Mouse (Mus musculus): Measurements from ENCODE around the gene C1qtnf12. TPM values are rescaled to one million over a fixed set of nuclear protein-coding genes. Genes with fewer than 3 reads are reported as not detected.

The C1qtnf12 gene
- 10 to 100 TPM; 15.1 to 18.5 TPM for total RNA-seq (2021)
- long read RNA-seq, experiment 1, transcript C1qtnf12-201 (8 exons, 1,315 nt) = major isoform, 18 of 22 reads
- long read RNA-seq, experiment 1, partial matches to known transcripts = 1 of 22 reads
- long read RNA-seq, experiment 1, other reads (novel, unspliced or antisense) = 3 of 22 reads
- long read RNA-seq, experiment 2, transcript C1qtnf12-201 (8 exons, 1,315 nt) = major isoform, 23 of 26 reads
- long read RNA-seq, experiment 2, partial matches to known transcripts = 2 of 26 reads
- long read RNA-seq, experiment 2, other reads (novel, unspliced or antisense) = 1 of 26 reads

- no peak for TF ChIP-seq CTCF (IDR thresholded peaks at IDR 0.05)
- intact Hi-C loops (cut with DNase I) = no loop called here
- Histone ChIP-seq H3K4me3 (peak within 1 kb of the TSS; percentile 77), H3K27ac (peak within 1 kb of the TSS; percentile 83)
- peak; percentile 61 for DNase-seq
These were observed at the start of gene C1qtnf12 for GRCm38 (mm10) chr4:155962167-155962971. Gene C1qtnf12 (plus strand): TSS chr4:155962318.

- Histone ChIP-seq H3K4me3 (no peak overlapping the region), H3K27ac (no peak overlapping the region)
- TF ChIP-seq CTCF (IDR thresholded peaks at IDR 0.05) = no peak
- intact Hi-C loops (cut with DNase I) = no loop called here
- no peak for DNase-seq
These were observed 30.1 kb upstream of the C1qtnf12 start for GRCm38 (mm10) chr4:155932031-155932430.

GRCm38 (mm10) chr4:155943049-155943452, 19.1 kb upstream of the C1qtnf12 start:
- intact Hi-C loops (cut with DNase I) = loop anchor here (5.0 to 10.0 kb wide), 3 partner anchors 49 to 108 kb away; partner anchors contain the start of genes Acap3, Aurkaip1, B3galt6 and Mxra8
- no peak for TF ChIP-seq CTCF (IDR thresholded peaks at IDR 0.05)
- H3K27ac ChIP-seq = peak overlapping the region; percentile 97
- H3K4me3 ChIP-seq = peak overlapping the region; percentile 99
- DNase-seq = peak; percentile 78

DNA sequence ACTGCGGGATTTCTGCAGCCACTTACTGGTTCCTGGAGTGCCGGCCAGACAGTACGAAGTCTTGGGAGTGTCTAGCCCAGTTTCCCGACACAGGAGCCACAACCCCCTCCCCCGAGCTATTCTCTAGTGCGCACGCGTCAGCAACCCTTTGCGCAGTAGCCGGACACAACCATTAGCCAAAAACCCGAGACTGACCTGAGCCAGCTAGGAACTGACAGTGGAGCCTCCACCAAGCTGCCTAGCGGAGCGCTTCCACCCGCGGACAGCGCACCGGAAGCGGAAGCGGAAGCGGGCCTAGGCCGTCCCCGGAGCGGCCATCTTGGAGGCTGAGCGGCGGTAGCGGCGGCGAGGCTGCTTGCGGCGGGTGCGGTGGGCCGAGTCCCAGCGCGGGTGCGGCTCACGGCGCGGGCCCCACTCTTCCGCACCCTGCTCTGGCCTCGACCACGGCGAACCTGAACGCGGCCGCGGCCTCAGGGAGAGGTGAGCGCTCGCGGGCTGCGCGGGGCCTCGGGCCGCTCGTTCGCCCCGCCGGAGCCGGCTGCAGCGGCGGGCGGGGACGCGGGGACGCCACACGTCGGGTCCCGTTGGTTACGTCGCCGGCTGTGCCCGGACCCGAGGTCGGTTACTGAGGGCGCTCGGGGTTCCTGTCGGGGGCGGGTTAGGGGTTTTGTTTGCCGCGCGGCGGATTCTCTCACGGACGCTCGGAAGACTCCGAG, 18.4 kb upstream of the C1qtnf12 start, which contains the start of gene Ube2j2:
TSS of gene Ube2j2 (plus strand) at position 298 of the 716 bp plus-strand sequence.
- TF ChIP-seq CTCF (IDR thresholded peaks at IDR 0.05) = no peak
- intact Hi-C loops (cut with DNase I) = loop anchor here (5.0 to 10.0 kb wide), 3 partner anchors 49 to 109 kb away; partner anchors contain the start of genes Acap3, Aurkaip1, B3galt6 and Mxra8

DNA sequence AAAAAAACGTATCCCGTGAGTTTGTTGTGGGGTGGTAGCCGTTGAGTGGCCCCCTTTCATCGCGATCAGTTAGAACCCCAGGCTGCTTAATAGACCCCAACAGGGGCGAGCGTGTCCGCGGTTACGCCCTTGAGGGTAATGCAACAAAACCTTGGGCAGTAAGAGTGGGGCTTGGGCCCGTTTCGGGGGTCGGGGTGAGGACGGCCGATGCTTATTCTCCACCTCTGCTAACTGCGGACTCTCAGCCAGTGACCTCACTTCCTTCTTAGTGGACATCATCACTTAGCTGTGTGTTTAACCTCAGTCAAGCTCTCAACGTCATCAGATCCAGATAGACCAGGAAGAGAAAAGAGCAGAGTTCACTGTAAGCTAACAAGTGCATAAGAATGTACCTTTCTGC, 17.8 kb upstream of the C1qtnf12 start:
- H3K27ac ChIP-seq = peak overlapping the region; percentile 97
- H3K4me3 ChIP-seq = peak overlapping the region; percentile 99
- no peak for TF ChIP-seq CTCF (IDR thresholded peaks at IDR 0.05)
- DNase-seq = no peak
- intact Hi-C loops (cut with DNase I) = loop anchor here (5.0 to 10.0 kb wide), 3 partner anchors 48 to 109 kb away; partner anchors contain the start of genes Acap3, Aurkaip1, B3galt6 and Mxra8

More for the DNA sequence above, 18.4 kb upstream of the C1qtnf12 start, which contains the start of gene Ube2j2:
- Histone ChIP-seq H3K27ac (peak within 1 kb of the TSS; percentile 97), H3K4me3 (peak within 1 kb of the TSS; percentile 99)
- peak; percentile 96 for DNase-seq

DNA sequence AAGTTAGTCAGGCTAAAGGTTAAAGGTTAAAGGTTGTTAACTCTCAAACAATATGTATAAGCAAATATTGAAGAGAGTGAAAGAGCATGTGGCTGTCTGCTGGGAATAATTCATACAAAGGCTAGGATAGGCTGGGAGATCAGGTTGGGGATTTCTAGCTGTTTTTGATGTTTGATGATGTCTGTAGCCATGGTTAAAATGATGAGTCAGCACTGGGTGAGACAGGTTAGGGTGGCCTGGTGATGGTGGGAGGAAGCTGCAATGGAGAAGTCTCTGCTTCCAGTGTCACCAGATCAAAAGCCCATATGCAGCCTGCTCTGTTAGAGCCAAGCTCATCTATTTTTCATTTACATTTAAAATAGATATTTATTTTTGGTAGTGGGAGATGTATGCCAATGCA, 15.0 kb upstream of the C1qtnf12 start:
- TF ChIP-seq CTCF (IDR thresholded peaks at IDR 0.05) = no peak
- Histone ChIP-seq H3K4me3 (no peak overlapping the region), H3K27ac (no peak overlapping the region)
- no peak for DNase-seq
- intact Hi-C loops (cut with DNase I) = loop anchor here (10.0 kb wide), 1 partner anchor 112 kb away; the partner anchor contains the start of genes Aurkaip1 and Mxra8

DNA sequence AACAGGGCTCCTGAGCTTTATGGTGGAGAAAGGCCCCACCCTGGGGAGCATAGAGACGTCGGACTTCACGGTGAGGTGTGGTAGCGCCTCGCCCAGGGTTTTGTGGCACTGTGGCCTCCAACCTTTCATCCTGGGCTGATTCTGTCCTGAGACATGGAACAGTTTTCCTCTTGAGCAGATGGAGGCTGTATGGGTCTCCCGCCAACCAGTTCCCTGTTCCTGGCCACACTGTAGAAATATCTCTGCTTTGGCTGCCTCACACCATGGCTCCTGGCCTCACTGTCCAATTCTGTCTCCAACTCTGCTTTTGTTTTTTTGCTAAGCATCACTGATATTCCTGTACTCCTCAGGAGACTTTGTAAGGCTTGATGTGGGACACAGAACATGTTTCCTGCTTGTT, 6.6 kb upstream of the C1qtnf12 start:
- DNase-seq = no peak
- H3K4me3 ChIP-seq = no peak overlapping the region
- no peak for TF ChIP-seq CTCF (IDR thresholded peaks at IDR 0.05)
- no peak overlapping the region for H3K27ac ChIP-seq
- intact Hi-C loops (cut with DNase I) = no loop called here

DNA sequence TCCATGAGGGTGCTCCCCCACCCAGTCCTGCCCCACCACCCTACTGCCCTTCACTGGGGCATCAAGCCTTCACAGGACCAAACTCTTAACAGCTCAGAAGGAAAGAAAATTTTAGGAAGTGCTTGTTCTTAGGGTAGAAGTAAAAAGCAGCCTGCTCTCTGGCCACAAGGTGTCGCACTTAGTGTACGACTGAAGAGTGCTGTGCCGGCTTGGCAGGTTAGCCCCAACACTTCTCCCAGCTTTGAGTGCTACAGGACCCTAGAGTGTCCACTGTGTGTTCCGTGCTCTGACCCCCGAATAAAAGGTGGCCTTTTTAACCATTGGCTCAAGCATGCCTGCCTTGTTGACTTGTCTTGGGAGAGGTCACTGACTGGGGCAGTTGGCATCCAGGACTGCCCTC, 2.8 kb upstream of the C1qtnf12 start:
- peak; percentile 83 for DNase-seq
- H3K4me3 ChIP-seq = no peak overlapping the region
- intact Hi-C loops (cut with DNase I) = loop anchor here (1.0 kb wide), 1 partner anchor 142 kb away; no protein-coding TSS in a partner anchor
- H3K27ac ChIP-seq = no peak overlapping the region
- TF ChIP-seq CTCF (IDR thresholded peaks at IDR 0.05) = peak; percentile 88

DNA sequence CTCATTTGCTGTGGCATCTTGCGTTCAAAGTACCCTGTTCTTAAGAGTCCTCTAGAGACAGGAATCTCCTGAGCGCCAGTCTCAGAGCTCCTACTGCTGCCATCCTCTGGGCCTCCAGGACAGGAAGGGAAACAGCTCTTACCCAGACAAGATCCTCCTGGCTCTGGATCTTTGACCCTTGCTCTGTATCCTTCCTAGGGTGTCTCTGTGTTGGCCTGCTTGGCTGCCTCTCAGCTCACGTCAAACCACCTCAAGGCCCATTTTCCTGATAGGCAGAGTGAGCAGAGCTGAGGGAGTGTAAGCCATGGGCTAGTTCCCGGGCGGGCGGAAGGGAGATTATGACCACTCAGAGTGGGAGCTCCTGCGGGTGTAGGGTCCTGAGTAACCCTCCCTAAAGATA, 988 bp downstream of the C1qtnf12 start:
- intact Hi-C loops (cut with DNase I) = no loop called here
- peak overlapping the region; percentile 83; the same call in 1 of the 2 replicates for H3K27ac ChIP-seq
- H3K4me3 ChIP-seq = peak overlapping the region; percentile 77
- no peak for TF ChIP-seq CTCF (IDR thresholded peaks at IDR 0.05)
- DNase-seq = no peak

- Histone ChIP-seq H3K27ac (no peak overlapping the region), H3K4me3 (no peak overlapping the region)
- intact Hi-C loops (cut with DNase I) = no loop called here
- no peak for DNase-seq
- TF ChIP-seq CTCF (IDR thresholded peaks at IDR 0.05) = no peak
These were observed 2.3 kb downstream of the C1qtnf12 start for GRCm38 (mm10) chr4:155964396-155964795.

DNA sequence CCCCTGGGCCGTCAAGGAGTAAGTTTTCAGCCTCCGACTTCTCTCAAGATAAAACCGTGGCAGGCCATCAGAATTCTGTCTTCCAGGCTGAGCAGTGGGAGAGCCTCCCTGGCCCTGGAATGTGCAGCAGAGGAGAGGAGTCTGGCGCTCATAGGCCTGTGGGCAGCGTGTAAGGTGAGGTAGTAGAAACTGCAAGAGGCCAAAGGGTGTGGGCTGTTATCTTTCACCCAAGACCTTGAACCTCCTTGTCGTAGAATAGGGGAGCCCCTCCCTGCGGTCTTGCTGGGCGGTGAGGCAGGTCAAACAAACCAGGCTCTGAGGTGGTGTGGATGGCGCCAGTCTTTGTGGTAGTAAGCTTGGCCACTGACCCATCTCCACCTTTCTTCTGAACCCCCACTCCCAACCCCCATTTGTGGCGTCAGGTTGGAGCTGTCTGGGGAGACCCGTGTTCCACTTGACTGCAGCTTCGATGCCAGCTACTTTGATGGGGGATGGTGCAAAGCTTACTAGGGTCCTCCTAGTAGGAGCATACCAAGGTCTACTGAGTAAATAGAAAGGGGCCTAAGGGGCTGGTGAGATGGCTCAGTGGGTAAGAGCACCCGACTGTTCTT, 7.0 kb downstream of the C1qtnf12 start:
- intact Hi-C loops (cut with DNase I) = no loop called here
- TF ChIP-seq CTCF (IDR thresholded peaks at IDR 0.05) = no peak
- no peak for DNase-seq
- Histone ChIP-seq H3K27ac (no peak overlapping the region), H3K4me3 (no peak overlapping the region)

DNA sequence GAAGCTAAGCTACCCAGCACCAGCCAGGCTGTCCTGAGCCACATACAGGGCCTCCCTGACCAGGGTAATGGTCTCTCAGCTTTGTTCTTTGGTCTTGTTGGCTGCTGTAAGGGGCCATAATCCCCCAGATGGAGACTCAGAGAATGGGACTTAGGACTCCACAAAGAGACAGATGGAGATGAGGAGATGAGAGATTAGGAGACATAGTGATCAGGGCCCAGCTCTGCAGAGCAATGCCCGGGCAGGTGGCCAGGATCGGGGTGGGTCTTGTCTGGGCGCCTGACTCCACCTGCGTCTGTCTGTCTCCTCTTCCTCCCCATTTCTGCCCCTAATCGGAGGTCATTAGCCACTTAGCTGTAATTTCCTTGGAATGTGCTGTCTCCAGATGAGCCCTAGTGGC, 8.2 kb downstream of the C1qtnf12 start:
- no peak for DNase-seq
- intact Hi-C loops (cut with DNase I) = no loop called here
- no peak for TF ChIP-seq CTCF (IDR thresholded peaks at IDR 0.05)
- H3K4me3 ChIP-seq = no peak overlapping the region
- no peak overlapping the region for H3K27ac ChIP-seq
